Mouse (Mus musculus) heart, embryonic 10.5 days (tissue): Measurements from ENCODE around the gene Slc4a2. TPM values are rescaled to one million over a fixed set of nuclear protein-coding genes. Genes with fewer than 3 reads are reported as not detected.

Experiments used
- DNase-seq: peaks from one replicate; pipeline ENCODE4 v3.0.0-alpha.2; 2017; ENCODE audit warnings: low spot score
- H3K27ac ChIP-seq: fragments of 300-500 bp; sonication (generic); 2 replicates; pipeline ENCODE4 v1.5.1; 2016; ENCODE audit warnings: mild to moderate bottlenecking
- H3K27me3 ChIP-seq: fragments of 300-500 bp; sonication (generic); 2 replicates; pipeline ENCODE4 v1.6.1; 2016; ENCODE audit warnings: mild to moderate bottlenecking; ENCODE audit not compliant: poor library complexity, insufficient read depth, severe bottlenecking
- H3K36me3 ChIP-seq: fragments of 300-500 bp; sonication (generic); 2 replicates; pipeline ENCODE4 v1.6.1; 2016; ENCODE audit warnings: mild to moderate bottlenecking, moderate library complexity
- H3K4me1 ChIP-seq: fragments of 300-500 bp; sonication (generic); 2 replicates; pipeline ENCODE4 v1.6.1; 2016; ENCODE audit warnings: mild to moderate bottlenecking
- H3K4me3 ChIP-seq: fragments of 300-500 bp; sonication (generic); 2 replicates; pipeline ENCODE4 v1.5.1; 2016; ENCODE audit warnings: mild to moderate bottlenecking, moderate library complexity
- H3K9me3 ChIP-seq: fragments of 300-500 bp; sonication (generic); 2 replicates; pipeline ENCODE4 v1.6.1; 2016; ENCODE audit warnings: mild to moderate bottlenecking, moderate library complexity
- WGBS: fragments of 180-500 bp; shearing (Covaris S2); methylation state at CpG from one replicate; pipeline ENCODE4 v1.1.7; 2016; 5-methylcytosine and 5-hydroxymethylcytosine counted together
- polyA plus RNA-seq: library from polyadenylated mRNA; unstranded; fragments of >200 nt; fragmentation: Nextera tagmentation; extraction: Ambion mirVana; gene quantifications from 2 replicates; pipeline ENCODE4 v1.2.1, GENCODE M21; 2016

Slc4a2 gene
- polyA plus RNA-seq, 1 experiment from 2014 or later: 36.0 TPM

GRCm38 (mm10) chr5:24400911-24401605 is 22.6 kb upstream of the Slc4a2 start:
- H3K4me3 ChIP-seq: no peak overlapping the region
- H3K27me3 ChIP-seq: no peaks in the 10 kb centered on the region
- WGBS: 87% methylated on average over 5 of the region's 5 CpGs
- peaks cover 63% of the 10 kb centered on the region for H3K36me3 ChIP-seq
- no peak for DNase-seq
- H3K4me1 ChIP-seq: peaks cover 38% of the 10 kb centered on the region
- H3K27ac ChIP-seq: no peak overlapping the region
- no peaks in the 10 kb centered on the region for H3K9me3 ChIP-seq

GRCm38 (mm10) chr5:24401969-24402368 is 21.7 kb upstream of the Slc4a2 start:
- H3K9me3 ChIP-seq: no peaks in the 10 kb centered on the region
- H3K36me3 ChIP-seq: peaks cover 70% of the 10 kb centered on the region
- WGBS: 79% methylated on average over 9 of the region's 9 CpGs
- H3K4me3 ChIP-seq: no peak overlapping the region
- no peak for DNase-seq
- H3K27ac ChIP-seq: no peak overlapping the region
- no peaks in the 10 kb centered on the region for H3K27me3 ChIP-seq
- H3K4me1 ChIP-seq: peaks cover 38% of the 10 kb centered on the region

DNA sequence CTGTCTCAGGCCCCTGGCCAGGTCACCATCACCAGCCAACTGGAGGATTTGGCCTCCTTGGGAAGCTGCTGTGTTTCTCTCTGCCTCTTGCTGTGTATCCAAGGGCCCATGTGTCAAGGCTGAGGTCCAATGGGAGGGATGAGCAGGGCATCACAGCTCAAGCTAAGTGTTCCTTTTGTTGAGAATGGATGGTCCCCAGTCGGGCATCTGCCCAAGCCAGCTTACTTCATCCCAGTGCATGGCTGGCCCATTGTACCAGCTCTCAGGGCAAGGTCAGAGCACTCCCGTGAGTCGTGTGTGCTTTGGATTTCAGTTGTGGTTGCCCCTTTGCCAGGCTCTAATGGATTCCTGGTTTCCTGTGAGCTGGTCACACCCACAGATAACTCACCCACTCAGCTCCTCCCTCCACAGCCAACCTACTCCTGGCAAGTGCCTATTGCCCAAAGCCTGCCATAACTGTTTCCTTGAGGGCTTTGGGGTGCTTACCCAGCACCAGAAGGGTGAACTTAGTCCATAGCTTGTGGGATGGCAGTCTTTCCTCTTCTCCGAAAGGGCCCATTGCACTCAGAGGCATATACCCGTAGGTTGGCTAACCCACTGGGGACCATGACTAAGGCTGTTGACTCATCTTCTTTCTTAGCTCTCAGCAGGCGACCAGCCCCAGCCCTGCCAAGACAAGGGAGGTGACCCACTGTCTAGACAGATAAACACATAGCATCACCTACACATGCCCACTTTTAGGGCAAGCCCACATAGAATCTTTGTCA is 18.9 kb upstream of the Slc4a2 start:
- H3K27ac ChIP-seq: no peak overlapping the region
- WGBS: 79% methylated on average over 6 of the region's 6 CpGs
- peaks cover 26% of the 10 kb centered on the region for H3K4me1 ChIP-seq
- no peaks in the 10 kb centered on the region for H3K27me3 ChIP-seq
- peaks cover 93% of the 10 kb centered on the region for H3K36me3 ChIP-seq
- no peaks in the 10 kb centered on the region for H3K9me3 ChIP-seq
- DNase-seq: no peak
- H3K4me3 ChIP-seq: no peak overlapping the region

GRCm38 (mm10) chr5:24405389-24405876 is 18.2 kb upstream of the Slc4a2 start:
- no peaks in the 10 kb centered on the region for H3K27me3 ChIP-seq
- no peaks in the 10 kb centered on the region for H3K9me3 ChIP-seq
- no peak overlapping the region for H3K4me3 ChIP-seq
- no peak for DNase-seq
- no peak overlapping the region for H3K27ac ChIP-seq
- WGBS: 52% methylated on average over 3 of the region's 3 CpGs
- peaks cover 20% of the 10 kb centered on the region; the same call in 1 of the 2 replicates for H3K4me1 ChIP-seq
- peaks cover 86% of the 10 kb centered on the region for H3K36me3 ChIP-seq

GRCm38 (mm10) chr5:24408651-24409050 is 15.0 kb upstream of the Slc4a2 start:
- Histone ChIP-seq H3K4me3 (no peak overlapping the region), H3K27me3 (peaks cover 8% of the 10 kb centered on the region), H3K4me1 (peaks cover 24% of the 10 kb centered on the region), H3K36me3 (peaks cover 57% of the 10 kb centered on the region), H3K9me3 (no peaks in the 10 kb centered on the region), H3K27ac (no peak overlapping the region)
- 93% methylated on average over 13 of the region's 13 CpGs for WGBS
- no peak for DNase-seq

GRCm38 (mm10) chr5:24409466-24409865 is 14.2 kb upstream of the Slc4a2 start:
- WGBS: 72% methylated on average over 2 of the region's 2 CpGs
- no peak for DNase-seq
- no peak overlapping the region for H3K4me3 ChIP-seq
- H3K36me3 ChIP-seq: peaks cover 50% of the 10 kb centered on the region
- H3K9me3 ChIP-seq: no peaks in the 10 kb centered on the region
- peaks cover 20% of the 10 kb centered on the region for H3K4me1 ChIP-seq
- no peak overlapping the region for H3K27ac ChIP-seq
- H3K27me3 ChIP-seq: peaks cover 16% of the 10 kb centered on the region

- no peak for DNase-seq
- 80% methylated on average over 2 of the region's 2 CpGs for WGBS
- Histone ChIP-seq H3K27ac (no peak overlapping the region), H3K4me1 (peaks cover 23% of the 10 kb centered on the region), H3K9me3 (no peaks in the 10 kb centered on the region), H3K4me3 (no peak overlapping the region), H3K27me3 (peaks cover 26% of the 10 kb centered on the region), H3K36me3 (peaks cover 25% of the 10 kb centered on the region)
Measured at GRCm38 (mm10) chr5:24412063-24412462, 11.6 kb upstream of the Slc4a2 start.

DNA sequence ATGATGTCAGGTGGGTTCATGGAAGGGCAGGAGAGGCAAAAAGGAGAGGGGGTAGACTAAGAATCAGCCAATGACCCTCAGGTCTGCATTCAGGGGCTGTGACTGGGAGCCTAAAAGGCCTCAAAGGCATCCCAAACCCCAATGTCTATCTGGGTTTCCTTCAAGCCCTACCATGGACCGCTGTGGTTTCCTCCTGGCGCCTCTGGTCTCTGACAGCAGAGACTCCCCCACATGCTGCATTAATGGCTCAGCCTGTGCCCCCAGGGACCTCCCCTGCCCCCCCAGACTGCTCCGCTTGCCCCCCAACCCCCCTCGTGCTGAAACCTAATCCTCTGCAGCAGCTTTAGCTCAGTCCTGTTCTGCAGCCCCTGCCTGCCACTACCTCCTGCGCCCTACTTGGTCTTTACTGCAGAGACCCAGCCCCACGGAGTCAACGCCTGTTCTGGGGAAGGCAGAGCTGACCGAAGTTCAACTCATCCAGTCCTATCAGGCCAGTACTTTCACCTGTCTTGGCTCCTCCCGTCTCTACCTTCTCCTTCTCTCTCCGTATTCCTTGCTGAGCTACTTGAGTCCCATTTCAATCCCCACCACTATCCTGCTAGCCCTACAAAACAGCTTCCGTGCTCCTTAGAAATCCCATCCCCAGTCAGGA is 10.5 kb upstream of the Slc4a2 start, which contains the start of gene Asic3:
Asic3 (plus strand) TSS at position 351 of the 652 bp plus-strand sequence.
- Histone ChIP-seq H3K4me3 (no peak within 1 kb of the TSS), H3K4me1 (peaks cover 23% of the 10 kb centered on the region), H3K9me3 (no peaks in the 10 kb centered on the region), H3K36me3 (peaks cover 14% of the 10 kb centered on the region), H3K27me3 (peaks cover 34% of the 10 kb centered on the region), H3K27ac (no peak within 1 kb of the TSS)
- WGBS: 43% methylated on average over 11 of the region's 11 CpGs
- DNase-seq: no peak

- H3K4me1 ChIP-seq: peaks cover 23% of the 10 kb centered on the region
- H3K36me3 ChIP-seq: peaks cover 12% of the 10 kb centered on the region
- no peak for DNase-seq
- H3K27ac ChIP-seq: no peak overlapping the region
- no peak overlapping the region for H3K4me3 ChIP-seq
- H3K27me3 ChIP-seq: peaks cover 34% of the 10 kb centered on the region
- no peaks in the 10 kb centered on the region for H3K9me3 ChIP-seq
- 81% methylated on average over 13 of the region's 13 CpGs for WGBS
Measured at GRCm38 (mm10) chr5:24413938-24414337, 9.7 kb upstream of the Slc4a2 start.

- H3K4me1 ChIP-seq: peaks cover 23% of the 10 kb centered on the region
- 3% methylated on average over 21 of the region's 21 CpGs for WGBS
- H3K36me3 ChIP-seq: peaks cover 28% of the 10 kb centered on the region
- H3K27me3 ChIP-seq: peaks cover 34% of the 10 kb centered on the region
- peak overlapping the region; percentile 34; the same call in 1 of the 2 replicates for H3K4me3 ChIP-seq
- peak; percentile 85 for DNase-seq
- H3K9me3 ChIP-seq: no peaks in the 10 kb centered on the region
- no peak overlapping the region for H3K27ac ChIP-seq
Measured at GRCm38 (mm10) chr5:24416222-24416736, 7.4 kb upstream of the Slc4a2 start.

- no peak for DNase-seq
- no peak overlapping the region for H3K4me3 ChIP-seq
- no peak overlapping the region for H3K27ac ChIP-seq
- H3K9me3 ChIP-seq: no peaks in the 10 kb centered on the region
- H3K27me3 ChIP-seq: peaks cover 34% of the 10 kb centered on the region
- H3K4me1 ChIP-seq: peaks cover 25% of the 10 kb centered on the region
- H3K36me3 ChIP-seq: peaks cover 32% of the 10 kb centered on the region
- 84% methylated on average over 10 of the region's 10 CpGs for WGBS
Measured at GRCm38 (mm10) chr5:24417587-24417986, 6.0 kb upstream of the Slc4a2 start.

GRCm38 (mm10) chr5:24420381-24420780 is 3.3 kb upstream of the Slc4a2 start:
- Histone ChIP-seq H3K4me3 (no peak overlapping the region), H3K27me3 (peaks cover 14% of the 10 kb centered on the region; the same call in 1 of the 2 replicates), H3K27ac (no peak overlapping the region), H3K36me3 (peaks cover 32% of the 10 kb centered on the region), H3K4me1 (peaks cover 34% of the 10 kb centered on the region), H3K9me3 (no peaks in the 10 kb centered on the region)
- 85% methylated on average over 9 of the region's 9 CpGs for WGBS
- no peak for DNase-seq
